Mouse (Mus musculus) E14TG2a.4 (cell line): ENCODE data around the gene Myh6.

Experiments used
- H3K27me3 ChIP-seq: 2 replicates; pipeline ENCODE4 v1.6.1; 2014; ENCODE audit warnings: low read length, control low read depth; ENCODE audit not compliant: insufficient read depth
- H3K36me3 ChIP-seq: 2 replicates; pipeline ENCODE4 v1.6.1; 2014; ENCODE audit warnings: low read length, control low read depth; ENCODE audit not compliant: insufficient read depth
- H3K4me1 ChIP-seq: replicated peaks from 2 replicates; pipeline ENCODE4 v1.6.1; 2014; ENCODE audit warnings: low read depth, low read length, control low read depth
- H3K4me3 ChIP-seq: replicated peaks from 2 replicates; pipeline ENCODE4 v1.5.1; 2014; ENCODE audit warnings: mild to moderate bottlenecking, low read length
- H3K9me3 ChIP-seq: 2 replicates; pipeline ENCODE4 v1.6.1; 2014; ENCODE audit warnings: low read length, control low read depth
- CTCF ChIP-seq: conservative IDR thresholded peaks from 2 replicates; pipeline ENCODE4 v1.5.1; 2014; ENCODE audit warnings: low read length
- NANOG ChIP-seq: IDR thresholded peaks from 2 replicates; pipeline ENCODE4 v1.6.1; 2014; ENCODE audit warnings: borderline replicate concordance, low read length, mixed read lengths
- POU5F1 ChIP-seq: IDR thresholded peaks from 2 replicates; pipeline ENCODE4 v1.6.1; 2014; ENCODE audit warnings: low read length, borderline replicate concordance

The Myh6 gene

DNA sequence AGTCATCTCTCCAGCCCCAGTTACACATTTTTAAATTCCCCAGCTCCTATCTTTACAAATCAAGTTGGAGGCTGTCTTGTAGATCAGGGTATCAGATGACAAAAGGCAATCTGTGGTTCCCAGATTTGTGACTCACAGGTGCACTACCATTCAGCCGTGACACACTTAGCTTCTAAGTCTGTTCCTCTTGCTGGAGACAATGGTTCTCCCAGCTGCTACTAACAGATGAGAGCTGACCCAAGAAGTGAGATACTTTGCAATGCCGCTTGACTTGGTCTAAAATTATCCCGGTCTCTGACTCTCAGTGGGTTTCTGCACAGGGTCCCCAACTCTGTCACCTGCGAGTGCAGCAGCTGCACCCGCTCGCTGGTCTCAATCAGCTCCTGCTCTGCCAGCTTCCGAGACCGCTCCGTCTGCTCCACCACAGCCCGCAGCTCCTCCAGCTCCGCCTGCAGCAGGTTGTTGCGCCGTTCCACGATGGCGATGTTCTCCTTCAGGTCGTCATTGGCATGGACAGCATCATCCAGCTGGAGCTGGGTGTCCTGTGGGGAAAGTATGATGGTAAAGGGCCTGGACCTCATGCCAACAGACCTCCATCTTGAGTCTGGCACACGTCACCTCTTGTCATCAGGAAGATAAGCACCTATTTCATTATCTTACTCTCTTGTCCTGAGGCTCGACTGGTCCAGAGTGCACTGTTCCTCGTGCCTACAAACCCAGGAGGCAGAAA, 20.6 kb downstream of the Myh6 start:
- Histone ChIP-seq H3K27me3 (peaks cover 74% of the 10 kb centered on the region), H3K36me3 (no peaks in the 10 kb centered on the region), H3K4me3 (no peak overlapping the region), H3K4me1 (peaks cover 8% of the 10 kb centered on the region; the same call in 1 of the 2 replicates), H3K9me3 (peaks cover 13% of the 10 kb centered on the region)
- TF ChIP-seq POU5F1 = no peak
- no peak for TF ChIP-seq CTCF

DNA sequence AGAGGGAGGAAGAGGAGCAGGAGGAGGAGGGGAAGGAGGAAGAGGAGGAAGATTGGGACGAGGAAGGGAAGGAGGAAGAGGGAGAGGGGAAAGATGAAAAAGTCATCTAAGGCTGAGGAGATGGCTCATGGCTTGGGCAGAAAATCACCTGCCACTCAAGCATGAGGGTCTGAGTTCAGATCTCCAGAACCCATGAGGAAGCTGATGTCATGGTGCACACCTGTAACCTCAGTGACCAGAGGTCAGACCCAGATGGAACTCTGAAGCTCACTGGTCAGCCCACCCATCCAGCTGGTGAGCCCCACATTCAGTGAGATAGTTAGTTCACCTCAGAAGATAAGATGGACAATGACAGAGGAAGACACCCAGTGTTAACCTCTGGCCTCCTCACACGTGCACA, 21.8 kb downstream of the Myh6 start:
- TF ChIP-seq NANOG (no peak), CTCF (no peak), POU5F1 (no peak)
- Histone ChIP-seq H3K27me3 (peaks cover 62% of the 10 kb centered on the region), H3K4me3 (no peak overlapping the region), H3K4me1 (peaks cover 11% of the 10 kb centered on the region), H3K9me3 (peaks cover 12% of the 10 kb centered on the region), H3K36me3 (no peaks in the 10 kb centered on the region)

DNA sequence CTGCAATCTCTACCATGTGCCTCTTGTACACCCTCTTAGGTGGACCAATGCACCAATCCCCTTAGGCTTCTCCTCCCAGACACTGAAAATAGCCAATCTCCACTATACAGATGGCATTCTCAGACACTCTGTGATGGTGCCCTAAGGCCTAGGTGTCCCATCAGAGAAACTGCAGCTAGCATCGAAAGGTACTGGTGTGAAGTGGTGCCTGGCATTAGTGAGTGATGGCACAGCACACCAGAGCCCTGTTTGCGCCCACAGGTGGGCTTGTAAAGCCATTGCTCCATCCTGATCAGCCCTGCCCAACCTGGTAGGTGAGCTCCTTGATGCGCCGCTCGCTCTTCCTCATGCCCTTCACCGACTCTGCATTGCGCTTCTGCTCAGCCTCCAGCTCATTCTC, 22.8 kb downstream of the Myh6 start:
- no peak for TF ChIP-seq CTCF
- TF ChIP-seq NANOG = no peak
- TF ChIP-seq POU5F1 = no peak
- H3K9me3 ChIP-seq = peaks cover 2% of the 10 kb centered on the region; the same call in 1 of the 2 replicates
- peaks cover 53% of the 10 kb centered on the region for H3K27me3 ChIP-seq
- H3K36me3 ChIP-seq = no peaks in the 10 kb centered on the region
- peaks cover 15% of the 10 kb centered on the region for H3K4me1 ChIP-seq
- no peak overlapping the region for H3K4me3 ChIP-seq

DNA sequence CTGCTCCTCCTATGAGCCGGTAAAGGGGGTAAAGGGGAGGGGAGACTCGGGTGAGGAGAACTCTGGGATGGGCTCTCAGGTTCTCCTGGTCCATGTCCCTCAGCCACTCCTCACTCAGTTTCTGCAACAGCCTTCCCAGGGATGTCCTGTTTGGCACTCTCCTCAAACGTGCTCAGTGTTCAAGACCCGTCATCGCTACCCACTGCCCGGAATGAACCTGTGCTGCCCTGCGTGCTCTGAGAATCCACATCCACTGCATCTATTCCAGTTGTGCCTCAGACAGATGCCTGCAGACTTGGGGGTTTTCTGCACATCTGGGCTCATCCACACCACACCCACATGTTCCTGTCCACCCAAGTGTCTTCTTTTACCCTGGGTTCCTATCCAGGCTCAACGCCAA, 24.2 kb downstream of the Myh6 start:
- Histone ChIP-seq H3K36me3 (no peaks in the 10 kb centered on the region), H3K4me1 (peaks cover 16% of the 10 kb centered on the region), H3K27me3 (peaks cover 47% of the 10 kb centered on the region), H3K4me3 (no peak overlapping the region), H3K9me3 (no peaks in the 10 kb centered on the region)
- TF ChIP-seq POU5F1 = no peak
- TF ChIP-seq CTCF = no peak
- no peak for TF ChIP-seq NANOG

DNA sequence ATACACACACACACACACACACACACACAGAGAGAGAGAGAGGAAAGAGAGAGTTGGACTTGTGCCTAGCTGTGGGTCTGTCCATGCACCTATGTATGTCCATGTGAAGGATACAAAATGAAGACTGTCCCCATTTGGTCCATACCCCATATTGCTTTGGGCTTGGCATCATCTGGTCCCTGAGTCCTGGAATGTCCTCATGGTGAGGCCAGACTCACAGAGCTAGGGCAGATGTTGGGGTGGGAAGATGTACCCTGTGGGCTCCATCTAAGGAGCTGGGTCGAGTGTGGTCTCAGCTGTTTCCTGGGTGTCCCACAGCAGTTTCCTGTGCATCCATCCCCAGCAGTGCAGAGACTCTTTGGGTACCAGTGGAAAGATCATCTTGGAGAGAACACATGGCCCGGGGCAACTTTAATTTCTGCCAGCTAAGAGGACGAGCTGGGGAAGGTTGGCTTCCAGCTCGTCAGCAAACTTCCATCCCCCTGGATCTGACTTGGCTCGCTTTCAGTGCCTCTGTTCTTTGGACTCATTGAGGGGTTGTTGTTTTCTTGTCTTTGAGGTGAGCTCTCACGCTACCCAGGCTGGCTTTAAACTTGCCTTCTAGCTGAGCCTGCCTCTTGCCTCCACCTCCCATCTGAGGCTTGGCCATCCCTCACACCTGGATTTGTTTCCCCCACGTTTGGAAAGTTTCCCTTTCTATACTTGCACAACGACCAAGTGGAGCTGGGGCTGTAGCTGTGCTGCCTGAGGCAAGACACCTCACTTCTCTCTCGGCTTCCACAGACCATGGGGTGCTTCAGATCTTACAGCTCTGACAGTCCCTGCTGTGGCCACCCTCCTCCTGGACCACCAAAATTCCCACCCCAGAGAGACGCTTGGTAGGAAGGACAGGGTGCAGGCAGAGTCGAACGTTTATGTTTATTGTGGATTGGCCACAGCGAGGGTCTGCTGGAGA, 25.4 kb downstream of the Myh6 start:
- Histone ChIP-seq H3K9me3 (no peaks in the 10 kb centered on the region), H3K4me3 (no peak overlapping the region), H3K4me1 (peaks cover 16% of the 10 kb centered on the region), H3K36me3 (no peaks in the 10 kb centered on the region), H3K27me3 (peaks cover 45% of the 10 kb centered on the region)
- no peak for TF ChIP-seq NANOG
- no peak for TF ChIP-seq POU5F1
- no peak for TF ChIP-seq CTCF

DNA sequence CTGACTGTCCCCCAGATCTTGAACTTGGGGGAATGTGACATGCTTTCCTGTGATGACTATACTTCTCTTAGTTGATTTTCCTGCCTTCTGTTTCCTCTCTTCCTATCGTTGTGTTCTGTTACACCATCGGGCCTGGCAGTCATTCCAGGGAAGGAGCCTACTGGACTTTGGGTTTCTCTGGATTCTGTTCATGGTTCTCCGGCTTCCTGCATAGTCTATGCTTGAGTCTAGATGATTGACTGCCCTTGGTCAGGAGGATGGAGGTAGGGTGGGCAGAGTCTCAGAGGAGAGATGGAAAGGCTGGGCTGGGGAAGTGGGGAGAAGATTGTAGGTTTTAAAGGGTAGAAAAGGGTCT, 26.6 kb downstream of the Myh6 start:
- Histone ChIP-seq H3K4me1 (peaks cover 16% of the 10 kb centered on the region), H3K9me3 (no peaks in the 10 kb centered on the region), H3K4me3 (no peak overlapping the region), H3K36me3 (no peaks in the 10 kb centered on the region), H3K27me3 (peaks cover 46% of the 10 kb centered on the region)
- TF ChIP-seq CTCF = no peak
- TF ChIP-seq POU5F1 = no peak
- no peak for TF ChIP-seq NANOG

DNA sequence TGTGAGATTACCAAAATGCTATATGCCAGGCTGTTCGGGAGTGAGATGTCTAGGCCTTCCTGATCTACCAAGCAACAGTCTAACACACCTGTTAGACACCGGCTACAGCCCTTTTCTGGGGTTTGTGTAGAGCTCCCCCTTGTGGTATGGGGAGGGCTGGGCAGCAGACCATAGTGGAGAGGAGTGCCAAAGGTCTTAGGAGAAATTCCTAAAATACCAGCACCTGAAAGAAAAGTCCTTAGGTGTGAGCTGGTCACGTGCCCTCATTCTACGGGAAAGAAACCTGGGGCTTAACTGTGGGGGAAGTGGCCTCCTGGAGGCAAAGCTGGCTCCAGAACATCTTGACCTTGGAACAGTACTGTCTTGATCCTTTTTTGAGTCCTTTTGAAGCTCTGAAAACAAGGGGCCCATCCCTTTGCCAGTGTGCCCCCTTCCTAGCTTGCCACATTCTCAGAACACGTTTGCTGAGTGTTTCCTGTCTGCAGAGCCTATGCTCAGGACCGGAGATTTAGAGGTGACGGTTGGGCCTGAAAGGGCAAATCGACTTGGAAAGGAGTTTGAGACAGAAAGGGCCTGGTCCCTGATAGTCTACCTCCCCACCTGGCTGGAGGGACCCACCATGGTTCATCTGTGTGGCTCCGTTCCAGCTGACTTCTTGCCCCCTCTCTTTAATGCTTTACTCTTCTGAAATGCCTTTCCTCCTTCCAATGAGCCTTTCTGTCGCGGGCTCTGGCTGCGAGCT, 27.1 kb downstream of the Myh6 start:
- Histone ChIP-seq H3K4me1 (peaks cover 21% of the 10 kb centered on the region), H3K27me3 (peaks cover 47% of the 10 kb centered on the region), H3K4me3 (no peak overlapping the region), H3K36me3 (no peaks in the 10 kb centered on the region), H3K9me3 (no peaks in the 10 kb centered on the region)
- no peak for TF ChIP-seq NANOG
- peak; percentile 92 for TF ChIP-seq CTCF
- no peak for TF ChIP-seq POU5F1
